Mouse (Mus musculus): ENCODE data around the gene Lrp6. TPM values are rescaled to one million over a fixed set of nuclear protein-coding genes. Genes with fewer than 3 reads are reported as not detected.
A peak's percentile ranks its signal among the peaks of the same experiment; 100 is the strongest.

Gene Lrp6
- polyA plus RNA-seq, 1 experiment from 2014 or later, result 33.3 TPM

DNA sequence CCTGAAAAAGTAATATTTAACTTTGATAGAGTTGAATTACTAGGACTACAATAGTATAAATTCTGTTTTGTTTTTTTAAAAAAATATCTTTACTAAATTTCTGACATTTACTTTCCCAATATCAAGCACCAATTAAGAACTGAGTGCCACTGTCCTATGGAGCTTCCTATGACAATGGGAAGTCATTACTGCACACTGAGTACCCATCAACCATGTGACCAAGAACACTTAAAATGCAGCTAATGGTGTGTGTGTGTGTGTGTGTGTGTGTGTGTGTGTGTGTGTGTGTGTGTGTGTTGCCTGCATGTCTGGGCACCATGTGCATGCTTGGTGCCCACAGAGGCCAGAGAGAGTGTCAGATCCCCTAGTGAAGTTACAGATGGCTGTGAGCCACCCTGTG, 23.2 kb downstream of the Lrp6 start:
- no peak for ATAC-seq (ENCODE audit: low FRiP score)
- H3K36me3 ChIP-seq (replicated peaks), result peaks cover 12% of the 10 kb centered on the region; the same call in 1 of the 2 replicates
- H3K4me2 ChIP-seq, result no peak overlapping the region
- no peak overlapping the region for H3K9ac ChIP-seq
- peaks cover 6% of the 10 kb centered on the region for H3K4me1 ChIP-seq
- H3K9me3 ChIP-seq, result no peaks in the 10 kb centered on the region
- no peak overlapping the region for H3K4me3 ChIP-seq (replicated peaks)
- H3K27me3 ChIP-seq, result no peaks in the 10 kb centered on the region
- H3K27ac ChIP-seq, result no peak overlapping the region

DNA sequence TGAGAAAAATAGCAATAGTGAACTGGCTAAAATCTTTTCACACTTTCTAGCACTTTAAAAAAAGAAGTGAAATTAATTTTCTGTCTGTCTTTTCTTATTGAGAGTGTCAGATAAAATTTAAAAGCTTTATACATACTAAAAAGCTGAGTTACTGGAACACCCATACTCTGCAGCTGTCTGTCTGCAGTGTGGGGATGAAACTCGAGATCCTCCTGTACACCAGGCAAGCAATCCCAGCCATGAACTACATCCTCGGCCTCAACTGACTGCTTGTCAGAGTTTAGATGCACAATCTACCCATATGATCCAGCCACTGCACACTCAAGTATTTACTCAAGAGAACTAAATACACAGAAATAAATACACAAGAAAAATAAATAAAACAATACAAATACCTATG, 24.4 kb downstream of the Lrp6 start:
- no peak overlapping the region for H3K27ac ChIP-seq
- H3K9ac ChIP-seq, result no peak overlapping the region
- H3K27me3 ChIP-seq, result no peaks in the 10 kb centered on the region
- no peak for ATAC-seq (ENCODE audit: low FRiP score)
- no peak overlapping the region for H3K4me3 ChIP-seq (replicated peaks)
- WGBS, result 89% methylated on average over 2 of the region's 2 CpGs
- peaks cover 13% of the 10 kb centered on the region for H3K4me1 ChIP-seq
- no peaks in the 10 kb centered on the region for H3K9me3 ChIP-seq
- no peak overlapping the region for H3K4me2 ChIP-seq
- H3K36me3 ChIP-seq (replicated peaks), result peaks cover 12% of the 10 kb centered on the region; the same call in 1 of the 2 replicates

GRCm38 (mm10) chr6:134540161-134540560, 26.6 kb downstream of the Lrp6 start:
- Histone ChIP-seq H3K4me2 (no peak overlapping the region), H3K36me3 (replicated peaks) (peaks cover 12% of the 10 kb centered on the region; the same call in 1 of the 2 replicates), H3K27ac (no peak overlapping the region), H3K9ac (no peak overlapping the region), H3K9me3 (no peaks in the 10 kb centered on the region), H3K27me3 (no peaks in the 10 kb centered on the region), H3K4me3 (replicated peaks) (no peak overlapping the region), H3K4me1 (peaks cover 15% of the 10 kb centered on the region)
- ATAC-seq (ENCODE audit: low FRiP score), result no peak
- 87% methylated on average over 6 of the region's 6 CpGs for whole genome bisulfite sequencing

DNA sequence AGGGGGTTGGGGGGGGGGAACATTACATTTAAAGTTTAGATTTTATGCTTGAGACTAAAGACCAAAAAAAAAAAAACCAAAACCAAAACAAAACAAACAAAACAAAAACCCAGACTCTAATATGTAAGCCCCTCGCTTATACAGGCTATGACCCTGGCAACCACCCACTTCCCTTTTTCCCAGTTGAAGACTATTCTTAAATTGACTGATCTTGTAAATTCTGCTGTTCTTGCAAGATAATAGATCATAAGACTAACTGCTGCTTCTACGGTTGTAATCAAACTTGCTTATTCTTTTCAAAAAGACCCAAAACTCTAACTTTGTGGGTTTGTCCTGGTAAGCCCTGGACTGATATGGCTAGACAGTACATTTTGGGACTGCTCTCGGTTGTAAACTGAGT, 27.3 kb downstream of the Lrp6 start:
- WGBS, result 85% methylated on average over 3 of the region's 3 CpGs
- H3K4me3 ChIP-seq (replicated peaks), result no peak overlapping the region
- no peaks in the 10 kb centered on the region for H3K27me3 ChIP-seq
- no peak overlapping the region for H3K9ac ChIP-seq
- peaks cover 12% of the 10 kb centered on the region; the same call in 1 of the 2 replicates for H3K36me3 ChIP-seq (replicated peaks)
- no peaks in the 10 kb centered on the region for H3K9me3 ChIP-seq
- no peak for ATAC-seq (ENCODE audit: low FRiP score)
- no peak overlapping the region for H3K4me2 ChIP-seq
- H3K27ac ChIP-seq, result no peak overlapping the region
- peaks cover 18% of the 10 kb centered on the region for H3K4me1 ChIP-seq

GRCm38 (mm10) chr6:134538805-134539204, 28.0 kb downstream of the Lrp6 start:
- no peak overlapping the region for H3K4me2 ChIP-seq
- H3K27ac ChIP-seq, result 0 out of 2 replicates have a peak overlapping the region, but pooled peaks have one; percentile 36
- no peak overlapping the region for H3K4me3 ChIP-seq (replicated peaks)
- H3K9ac ChIP-seq, result no peak overlapping the region
- no peaks in the 10 kb centered on the region for H3K27me3 ChIP-seq
- H3K4me1 ChIP-seq, result peaks cover 18% of the 10 kb centered on the region
- H3K9me3 ChIP-seq, result no peaks in the 10 kb centered on the region
- no peak for ATAC-seq (ENCODE audit: low FRiP score)
- H3K36me3 ChIP-seq (replicated peaks), result peaks cover 12% of the 10 kb centered on the region; the same call in 1 of the 2 replicates
- 94% methylated on average over 4 of the region's 4 CpGs for WGBS

DNA sequence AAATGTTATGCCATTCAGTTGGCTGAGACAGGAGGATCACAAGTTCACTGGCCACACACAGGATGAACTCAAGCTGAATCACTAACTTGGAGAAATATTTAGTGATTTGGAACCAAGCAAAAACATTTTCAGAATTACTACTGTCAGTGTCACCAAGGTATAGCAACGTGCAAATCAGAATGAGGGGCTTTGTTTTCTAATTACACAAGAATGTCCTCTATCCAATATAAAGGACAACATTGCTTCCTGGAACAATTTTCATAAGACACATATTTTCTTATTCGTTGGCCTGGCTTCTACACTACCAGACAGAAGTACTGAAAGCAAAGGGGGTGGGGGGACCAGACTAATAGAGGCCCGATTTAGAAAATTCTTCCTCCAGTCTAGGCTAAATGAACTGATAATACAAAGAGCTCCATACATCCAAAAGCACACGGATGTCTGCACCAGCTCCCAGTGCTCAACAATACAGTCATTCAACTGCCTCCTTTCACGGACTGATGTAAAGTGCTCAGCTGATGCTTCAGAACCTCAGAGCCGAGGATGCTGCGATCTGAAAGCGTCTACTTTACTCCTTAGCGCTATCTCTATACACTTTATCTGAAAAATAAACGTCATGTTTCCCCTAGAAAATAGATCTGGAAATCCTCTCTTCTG, 29.2 kb downstream of the Lrp6 start:
- H3K36me3 ChIP-seq (replicated peaks), result peaks cover 12% of the 10 kb centered on the region; the same call in 1 of the 2 replicates
- H3K4me1 ChIP-seq, result peaks cover 18% of the 10 kb centered on the region
- no peaks in the 10 kb centered on the region for H3K9me3 ChIP-seq
- WGBS, result 30% methylated on average over 10 of the region's 10 CpGs
- no peak overlapping the region for H3K4me2 ChIP-seq
- no peak overlapping the region for H3K4me3 ChIP-seq (replicated peaks)
- H3K9ac ChIP-seq, result no peak overlapping the region
- ATAC-seq (ENCODE audit: low FRiP score), result peak; percentile 79
- H3K27ac ChIP-seq, result peak overlapping the region; percentile 54
- no peaks in the 10 kb centered on the region for H3K27me3 ChIP-seq

GRCm38 (mm10) chr6:134535169-134535568, 31.6 kb downstream of the Lrp6 start:
- H3K9me3 ChIP-seq, result no peaks in the 10 kb centered on the region
- H3K27me3 ChIP-seq, result no peaks in the 10 kb centered on the region
- 60% methylated on average over 7 of the region's 7 CpGs for WGBS
- ATAC-seq (ENCODE audit: low FRiP score), result no peak
- peaks cover 18% of the 10 kb centered on the region for H3K4me1 ChIP-seq
- H3K9ac ChIP-seq, result no peak overlapping the region
- H3K36me3 ChIP-seq (replicated peaks), result peaks cover 5% of the 10 kb centered on the region
- no peak overlapping the region for H3K4me2 ChIP-seq
- H3K4me3 ChIP-seq (replicated peaks), result no peak overlapping the region
- 0 out of 2 replicates have a peak overlapping the region, but pooled peaks have one; percentile 20 for H3K27ac ChIP-seq

GRCm38 (mm10) chr6:134533021-134533420, 33.7 kb downstream of the Lrp6 start:
- Histone ChIP-seq H3K9me3 (no peaks in the 10 kb centered on the region), H3K9ac (no peak overlapping the region), H3K4me2 (no peak overlapping the region), H3K4me1 (peaks cover 18% of the 10 kb centered on the region; the same call in 1 of the 2 replicates), H3K27ac (no peak overlapping the region), H3K36me3 (replicated peaks) (peaks cover 3% of the 10 kb centered on the region), H3K4me3 (replicated peaks) (no peak overlapping the region), H3K27me3 (no peaks in the 10 kb centered on the region)
- WGBS, result 88% methylated on average over 3 of the region's 3 CpGs
- no peak for ATAC-seq (ENCODE audit: low FRiP score)

DNA sequence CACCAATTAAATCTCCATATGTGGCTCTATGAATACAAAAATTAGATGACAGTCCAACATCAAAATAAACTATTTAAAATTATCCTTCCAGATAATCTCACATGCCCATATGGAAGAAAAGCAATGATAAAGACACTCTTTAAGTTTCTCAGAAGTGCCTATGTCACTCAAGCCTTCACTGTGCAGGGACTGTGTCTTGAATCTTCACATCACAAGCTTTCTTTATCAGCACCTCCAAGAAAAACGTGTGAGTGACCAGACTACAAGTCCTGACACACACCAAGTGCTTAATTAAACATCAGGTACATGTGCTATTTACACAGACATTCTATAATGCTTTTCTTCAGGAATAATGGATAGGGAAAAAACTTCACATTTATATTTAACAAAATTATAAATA, 34.8 kb downstream of the Lrp6 start:
- Histone ChIP-seq H3K9ac (no peak overlapping the region), H3K36me3 (replicated peaks) (peaks cover 3% of the 10 kb centered on the region), H3K4me2 (no peak overlapping the region), H3K9me3 (no peaks in the 10 kb centered on the region), H3K4me3 (replicated peaks) (no peak overlapping the region), H3K27me3 (no peaks in the 10 kb centered on the region), H3K27ac (no peak overlapping the region), H3K4me1 (peaks cover 22% of the 10 kb centered on the region)
- 78% methylated on average over 1 of the region's 1 CpGs for WGBS
- ATAC-seq (ENCODE audit: low FRiP score), result no peak

DNA sequence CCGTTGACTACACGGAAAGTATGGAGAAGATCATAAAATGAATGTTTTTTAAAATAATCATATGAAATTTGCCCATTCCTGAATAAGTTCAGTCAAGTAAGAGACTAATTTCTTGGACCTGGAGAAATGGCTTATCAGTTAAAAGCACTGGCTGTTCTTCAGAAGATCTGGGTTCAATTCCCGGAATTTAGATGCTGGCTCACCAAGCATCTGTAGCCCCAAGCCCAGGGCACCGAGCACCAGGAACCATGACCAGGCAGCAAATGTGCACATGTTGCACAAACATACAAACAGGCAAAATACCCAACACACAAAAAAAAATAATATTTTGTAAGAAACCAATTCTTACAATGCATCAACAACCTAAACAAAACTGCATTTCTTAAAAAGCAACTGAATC, 37.4 kb downstream of the Lrp6 start:
- no peak for ATAC-seq (ENCODE audit: low FRiP score)
- WGBS, result 94% methylated on average over 4 of the region's 4 CpGs

GRCm38 (mm10) chr6:134528396-134528795, 38.4 kb downstream of the Lrp6 start:
- H3K4me2 ChIP-seq, result no peak overlapping the region
- H3K27ac ChIP-seq, result 0 out of 2 replicates have a peak overlapping the region, but pooled peaks have one; percentile 1
- no peak overlapping the region for H3K9ac ChIP-seq
- WGBS, result 98% methylated on average over 7 of the region's 7 CpGs
- H3K27me3 ChIP-seq, result no peaks in the 10 kb centered on the region
- H3K4me3 ChIP-seq (replicated peaks), result no peak overlapping the region
- H3K36me3 ChIP-seq (replicated peaks), result peaks cover 3% of the 10 kb centered on the region; the same call in 1 of the 2 replicates
- no peak for ATAC-seq (ENCODE audit: low FRiP score)
- peaks cover 18% of the 10 kb centered on the region for H3K4me1 ChIP-seq
- H3K9me3 ChIP-seq, result no peaks in the 10 kb centered on the region

More for the DNA sequence above, 37.4 kb downstream of the Lrp6 start:
- Histone ChIP-seq H3K27ac (no peak overlapping the region), H3K9me3 (no peaks in the 10 kb centered on the region), H3K27me3 (no peaks in the 10 kb centered on the region), H3K36me3 (replicated peaks) (peaks cover 3% of the 10 kb centered on the region; the same call in 1 of the 2 replicates), H3K4me2 (no peak overlapping the region), H3K4me1 (peaks cover 18% of the 10 kb centered on the region), H3K9ac (no peak overlapping the region), H3K4me3 (replicated peaks) (no peak overlapping the region)

DNA sequence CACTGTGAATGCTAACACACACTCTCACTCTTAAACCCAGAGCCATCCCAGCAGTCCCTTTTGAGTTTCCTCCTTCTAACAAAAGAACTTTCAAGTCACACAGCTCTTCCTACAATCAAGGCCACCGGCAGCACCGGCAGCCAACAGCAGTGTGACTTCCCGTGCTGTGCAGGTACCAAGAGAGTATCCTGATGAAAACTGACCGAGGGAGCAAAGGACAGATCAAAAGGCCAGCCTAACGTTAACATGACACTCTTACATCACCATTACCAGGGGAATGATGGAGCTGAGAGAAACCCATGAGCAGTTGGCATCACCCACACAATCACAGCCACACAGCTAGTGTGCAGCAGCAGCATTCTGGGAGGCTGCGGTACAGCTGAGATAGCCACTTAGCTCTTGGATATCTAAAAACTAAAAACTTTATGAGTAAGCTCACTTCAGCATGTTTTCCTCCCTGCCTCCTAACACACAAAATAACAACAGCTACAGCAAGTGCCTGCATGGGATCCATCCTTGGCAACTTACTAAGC, 39.1 kb downstream of the Lrp6 start:
- no peaks in the 10 kb centered on the region for H3K9me3 ChIP-seq
- no peak overlapping the region for H3K9ac ChIP-seq
- H3K4me2 ChIP-seq, result no peak overlapping the region
- peaks cover 3% of the 10 kb centered on the region; the same call in 1 of the 2 replicates for H3K36me3 ChIP-seq (replicated peaks)
- H3K27ac ChIP-seq, result no peak overlapping the region
- H3K4me3 ChIP-seq (replicated peaks), result no peak overlapping the region
- no peak for ATAC-seq (ENCODE audit: low FRiP score)
- peaks cover 18% of the 10 kb centered on the region for H3K4me1 ChIP-seq
- H3K27me3 ChIP-seq, result no peaks in the 10 kb centered on the region
- 51% methylated on average over 6 of the region's 6 CpGs for WGBS

Data from forebrain, embryonic 12.5 days (tissue).